Mouse (Mus musculus): ENCODE results near the gene Dtnbp1.

GRCm38 (mm10) chr13:45006483-45006882 lies 4.5 kb upstream of the Dtnbp1 start:
- TF ChIP-seq MAX (IDR thresholded peaks at IDR 0.05; ENCODE audit: low read depth), result no peak
- TF ChIP-seq POLR2A (IDR thresholded peaks at IDR 0.05; ENCODE audit: insufficient read length, low read depth), result no peak
- TF ChIP-seq SRF (IDR thresholded peaks at IDR 0.05; ENCODE audit: control insufficient read depth, insufficient read length, low read depth), result no peak
- no peak for TF ChIP-seq CEBPB (IDR thresholded peaks at IDR 0.05; ENCODE audit: insufficient read depth, poor library complexity, severe bottlenecking)
